Mouse (Mus musculus) brain, embryonic 14.5 days (tissue): ENCODE data around the gene Gatad2a.

Experiments
- CTCF ChIP-seq: fragments of 200-500 bp; IDR thresholded peaks from 2 replicates; pipeline ENCODE4 v1.5.1; 2012; ENCODE audit warnings: inconsistent platforms, mild to moderate bottlenecking, moderate library complexity, borderline replicate concordance; ENCODE audit not compliant: insufficient read depth, insufficient read length; ENCODE audit errors: extremely low read depth
- POLR2A ChIP-seq: fragments of 200-500 bp; IDR thresholded peaks from 2 replicates; pipeline ENCODE4 v1.6.1; 2012; ENCODE audit warnings: mild to moderate bottlenecking, inconsistent platforms, borderline replicate concordance; ENCODE audit not compliant: poor library complexity, insufficient read depth, insufficient read length, severe bottlenecking; ENCODE audit errors: extremely low read depth

DNA sequence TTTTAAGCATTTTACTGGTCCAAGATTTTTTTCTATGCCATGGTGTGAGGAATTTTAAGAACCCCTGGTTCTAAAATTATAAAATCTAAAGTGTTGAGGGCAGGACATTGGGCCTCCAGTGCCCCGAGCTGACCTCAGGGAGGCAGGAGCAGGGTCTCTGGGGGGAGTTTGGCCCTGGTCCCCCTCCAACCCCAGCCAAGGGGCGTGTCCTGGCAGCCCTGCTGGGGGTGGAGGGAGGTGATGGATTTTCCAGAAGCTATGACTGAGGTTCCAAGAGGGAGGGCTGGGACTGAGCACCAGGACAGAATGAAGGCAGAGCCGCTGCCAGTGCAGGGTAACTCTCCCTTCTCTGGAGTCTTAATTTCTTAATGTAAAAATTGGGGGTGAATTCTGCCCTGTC, 118.2 kb downstream of the Gatad2a start:
- no peak for TF ChIP-seq CTCF
- TF ChIP-seq POLR2A = no peak
